Mouse (Mus musculus): ENCODE measurements around the gene Cd300c2. TPM values are rescaled to one million over a fixed set of nuclear protein-coding genes. Genes with fewer than 3 reads are reported as not detected.
"Not testable (repeated sequence)": the region's sequence is repeated elsewhere in the genome, so short reads cannot be mapped to it uniquely, and the experiment has no call there.

Gene Cd300c2
- not detected in 2 replicates for total RNA-seq (2012; rRNA removed)

GRCm38 (mm10) chr11:115001474-115002040 is at the start of gene Cd300c2:
Gene Cd300c2, minus strand, starts transcription at chr11:115001880.
- Histone ChIP-seq H3K4me3 (ENCODE audit: insufficient read depth in 1 of 2, low read depth in 1 of 2, low read length in 2 of 2, poor library complexity in 1 of 2, severe bottlenecking in 1 of 2) (no peak within 1 kb of the TSS), H3K4me1 (ENCODE audit: control insufficient read depth in 2 of 2, insufficient read depth in 2 of 2, low read length in 2 of 2, poor library complexity in 1 of 2) (no peaks in the 10 kb centered on the region), H3K27ac (ENCODE audit: insufficient read depth, low read depth, low read length, poor library complexity, severe bottlenecking) (no peak within 1 kb of the TSS), H3K9me3 (ENCODE audit: control insufficient read depth, insufficient read depth, low read depth, low read length) (no peaks in the 10 kb centered on the region), H3K9ac (ENCODE audit: insufficient read depth, low read depth, low read length, poor library complexity, severe bottlenecking) (no peak within 1 kb of the TSS), H3K36me3 (ENCODE audit: control insufficient read depth, insufficient read depth, low read length, poor library complexity, severe bottlenecking) (no peaks in the 10 kb centered on the region)
- TF ChIP-seq HCFC1 (IDR thresholded peaks at IDR 0.05; ENCODE audit: borderline replicate concordance, insufficient read depth, low read length) (no peak), MAFK (IDR thresholded peaks at IDR 0.05; ENCODE audit: insufficient read depth, low read depth, low read length) (no peak), CHD2 (IDR thresholded peaks at IDR 0.05; ENCODE audit: low read depth, low read length) (no peak), ZNF384 (IDR thresholded peaks at IDR 0.05; ENCODE audit: low read depth, low read length) (no peak), ZC3H11A (IDR thresholded peaks at IDR 0.05; ENCODE audit: borderline replicate concordance, low read depth, low read length) (no peak)
- DNase-seq (ENCODE audit: low read depth, low spot score) = no peak
- in situ Hi-C loops (cut with MboI; ENCODE audit: low sequenced_read_pairs in 2 of 2, unreplicated experiment in 2 of 2) = no loop called here

- H3K9me3 ChIP-seq (ENCODE audit: control insufficient read depth, insufficient read depth, low read depth, low read length) = no peaks in the 10 kb centered on the region
- H3K9ac ChIP-seq (ENCODE audit: insufficient read depth, low read depth, low read length, poor library complexity, severe bottlenecking) = no peak overlapping the region
- H3K27ac ChIP-seq (ENCODE audit: insufficient read depth, low read depth, low read length, poor library complexity, severe bottlenecking) = no peak overlapping the region
- in situ Hi-C loops (cut with MboI; ENCODE audit: low sequenced_read_pairs in 2 of 2, unreplicated experiment in 2 of 2) = no loop called here
- peaks cover 0 to 4% of the 10 kb centered on the region in 2 experiments; a peak in 1 of 4 replicates for H3K4me1 ChIP-seq (ENCODE audit: control insufficient read depth in 2 of 2, insufficient read depth in 2 of 2, low read length in 2 of 2, poor library complexity in 1 of 2)
- no peaks in the 10 kb centered on the region for H3K36me3 ChIP-seq (ENCODE audit: control insufficient read depth, insufficient read depth, low read length, poor library complexity, severe bottlenecking)
- H3K4me3 ChIP-seq (ENCODE audit: insufficient read depth in 1 of 2, low read depth in 1 of 2, low read length in 2 of 2, poor library complexity in 1 of 2, severe bottlenecking in 1 of 2) = no peak overlapping the region
- TF ChIP-seq MAFK (IDR thresholded peaks at IDR 0.05; ENCODE audit: insufficient read depth, low read depth, low read length) (no peak), CHD2 (IDR thresholded peaks at IDR 0.05; ENCODE audit: low read depth, low read length) (no peak), ZNF384 (IDR thresholded peaks at IDR 0.05; ENCODE audit: low read depth, low read length) (peak; percentile 99)
- no peak for DNase-seq (ENCODE audit: low read depth, low spot score)
Measured at GRCm38 (mm10) chr11:115049282-115049895, 47.7 kb upstream of the Cd300c2 start.

DNA sequence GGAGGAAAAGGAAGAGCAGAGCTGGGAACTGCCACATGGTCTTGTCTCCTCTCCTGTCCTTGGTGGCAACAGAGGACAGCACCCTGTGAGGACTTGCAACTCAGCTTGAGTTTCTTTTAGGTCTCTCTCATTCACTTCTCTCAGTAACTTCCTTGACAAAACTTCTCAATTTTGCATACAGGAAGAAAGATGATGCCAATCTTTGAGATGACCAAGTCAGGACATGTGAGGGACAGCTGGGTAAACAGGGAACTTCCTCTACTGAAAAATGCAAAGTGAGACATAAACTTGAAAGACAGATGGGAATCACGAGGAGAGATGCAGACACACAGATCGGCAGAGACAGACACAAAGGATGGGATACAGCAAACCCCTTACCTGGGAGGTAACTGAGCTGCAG is 46.6 kb upstream of the Cd300c2 start, which contains the start of gene Cd300ld3:
Cd300ld3 (minus strand) TSS at position 151 of the 400 bp plus-strand sequence.
- no peak for TF ChIP-seq MAFK (IDR thresholded peaks at IDR 0.05; ENCODE audit: insufficient read depth, low read depth, low read length)
- no peaks in the 10 kb centered on the region for H3K36me3 ChIP-seq (ENCODE audit: control insufficient read depth, insufficient read depth, low read length, poor library complexity, severe bottlenecking)
- H3K9me3 ChIP-seq (ENCODE audit: control insufficient read depth, insufficient read depth, low read depth, low read length) = no peaks in the 10 kb centered on the region
- no peak within 1 kb of the TSS for H3K27ac ChIP-seq (ENCODE audit: insufficient read depth, low read depth, low read length, poor library complexity, severe bottlenecking)
- peaks cover 0 to 3% of the 10 kb centered on the region in 2 experiments; a peak in 1 of 4 replicates for H3K4me1 ChIP-seq (ENCODE audit: control insufficient read depth in 2 of 2, insufficient read depth in 2 of 2, low read length in 2 of 2, poor library complexity in 1 of 2)
- H3K9ac ChIP-seq (ENCODE audit: insufficient read depth, low read depth, low read length, poor library complexity, severe bottlenecking) = no peak within 1 kb of the TSS
- DNase-seq (ENCODE audit: low read depth, low spot score) = no peak
- H3K4me3 ChIP-seq (ENCODE audit: insufficient read depth in 1 of 2, low read depth in 1 of 2, low read length in 2 of 2, poor library complexity in 1 of 2, severe bottlenecking in 1 of 2) = no peak within 1 kb of the TSS
- in situ Hi-C loops (cut with MboI; ENCODE audit: low sequenced_read_pairs in 2 of 2, unreplicated experiment in 2 of 2) = no loop called here

DNA sequence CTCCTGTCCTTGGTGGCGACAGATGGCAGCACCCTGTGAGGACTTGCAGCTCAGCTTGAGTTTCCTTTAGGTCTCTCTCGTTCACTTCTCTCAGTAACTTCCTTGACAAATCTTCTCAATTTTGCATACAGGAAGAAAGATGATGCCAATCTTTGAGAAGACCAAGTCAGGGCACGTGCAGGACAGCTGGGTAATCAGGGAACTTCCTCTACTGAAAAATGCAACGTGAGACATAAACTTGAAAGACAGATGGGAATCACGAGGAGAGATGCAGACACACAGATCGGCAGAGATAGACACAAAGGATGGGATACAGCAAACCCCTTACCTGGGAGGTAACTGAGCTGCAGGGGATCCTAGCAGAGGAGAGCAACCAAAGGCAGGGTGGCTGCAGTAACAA is 36.0 kb upstream of the Cd300c2 start, which contains the start of gene Cd300ld5:
Cd300ld5 (minus strand) TSS at position 101 of the 400 bp plus-strand sequence.
- H3K27ac ChIP-seq (ENCODE audit: insufficient read depth, low read depth, low read length, poor library complexity, severe bottlenecking); H3K36me3 ChIP-seq (ENCODE audit: control insufficient read depth, insufficient read depth, low read length, poor library complexity, severe bottlenecking); H3K4me3 ChIP-seq (ENCODE audit: insufficient read depth in 1 of 2, low read depth in 1 of 2, low read length in 2 of 2, poor library complexity in 1 of 2, severe bottlenecking in 1 of 2); H3K4me1 ChIP-seq (ENCODE audit: control insufficient read depth in 2 of 2, insufficient read depth in 2 of 2, low read length in 2 of 2, poor library complexity in 1 of 2); in situ Hi-C loops (cut with MboI; ENCODE audit: low sequenced_read_pairs in 2 of 2, unreplicated experiment in 2 of 2); H3K9me3 ChIP-seq (ENCODE audit: control insufficient read depth, insufficient read depth, low read depth, low read length); DNase-seq (ENCODE audit: low read depth, low spot score); H3K9ac ChIP-seq (ENCODE audit: insufficient read depth, low read depth, low read length, poor library complexity, severe bottlenecking): not testable (repeated sequence)

- H3K36me3 ChIP-seq (ENCODE audit: control insufficient read depth, insufficient read depth, low read length, poor library complexity, severe bottlenecking); in situ Hi-C loops (cut with MboI; ENCODE audit: low sequenced_read_pairs in 2 of 2, unreplicated experiment in 2 of 2); H3K9ac ChIP-seq (ENCODE audit: insufficient read depth, low read depth, low read length, poor library complexity, severe bottlenecking); H3K27ac ChIP-seq (ENCODE audit: insufficient read depth, low read depth, low read length, poor library complexity, severe bottlenecking); H3K4me3 ChIP-seq (ENCODE audit: insufficient read depth in 1 of 2, low read depth in 1 of 2, low read length in 2 of 2, poor library complexity in 1 of 2, severe bottlenecking in 1 of 2); DNase-seq (ENCODE audit: low read depth, low spot score); H3K9me3 ChIP-seq (ENCODE audit: control insufficient read depth, insufficient read depth, low read depth, low read length); H3K4me1 ChIP-seq (ENCODE audit: control insufficient read depth in 2 of 2, insufficient read depth in 2 of 2, low read length in 2 of 2, poor library complexity in 1 of 2): not testable (repeated sequence)
Measured at GRCm38 (mm10) chr11:115026912-115027311, 25.2 kb upstream of the Cd300c2 start, which contains the start of gene Cd300ld4. Gene Cd300ld4, minus strand, starts transcription at chr11:115027012.

GRCm38 (mm10) chr11:115016093-115016492 is 14.4 kb upstream of the Cd300c2 start, which contains the start of gene Cd300ld2:
Gene Cd300ld2, minus strand, starts transcription at chr11:115016193.
- in situ Hi-C loops (cut with MboI; ENCODE audit: low sequenced_read_pairs in 2 of 2, unreplicated experiment in 2 of 2); H3K9ac ChIP-seq (ENCODE audit: insufficient read depth, low read depth, low read length, poor library complexity, severe bottlenecking); DNase-seq (ENCODE audit: low read depth, low spot score); H3K9me3 ChIP-seq (ENCODE audit: control insufficient read depth, insufficient read depth, low read depth, low read length); H3K4me3 ChIP-seq (ENCODE audit: insufficient read depth in 1 of 2, low read depth in 1 of 2, low read length in 2 of 2, poor library complexity in 1 of 2, severe bottlenecking in 1 of 2); H3K36me3 ChIP-seq (ENCODE audit: control insufficient read depth, insufficient read depth, low read length, poor library complexity, severe bottlenecking); H3K27ac ChIP-seq (ENCODE audit: insufficient read depth, low read depth, low read length, poor library complexity, severe bottlenecking); H3K4me1 ChIP-seq (ENCODE audit: control insufficient read depth in 2 of 2, insufficient read depth in 2 of 2, low read length in 2 of 2, poor library complexity in 1 of 2): not testable (repeated sequence)
